Mouse (Mus musculus): ENCODE results near the gene Fgg.

The Fgg gene

DNA sequence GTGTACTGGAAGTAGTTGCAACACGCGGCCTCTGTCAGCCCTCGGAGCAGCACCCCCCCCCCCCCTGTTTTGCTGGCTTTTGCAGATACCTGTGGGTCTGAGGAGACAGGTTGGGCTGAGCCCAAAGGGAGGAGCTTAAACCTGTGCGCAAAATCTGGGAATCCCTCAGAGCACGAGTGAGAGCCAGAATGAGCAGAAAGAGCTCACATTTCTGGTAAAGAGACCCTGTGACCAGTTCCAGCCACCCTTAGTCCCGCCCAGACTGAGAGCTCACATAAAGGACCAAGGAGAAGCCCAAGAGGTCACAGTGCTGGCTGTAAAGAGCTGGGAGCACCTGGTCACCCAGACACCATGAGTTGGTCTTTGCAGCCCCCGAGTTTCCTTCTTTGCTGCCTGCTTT is at the start of gene Fgg:
Gene Fgg (plus strand): TSS at position 168 of the 400 bp plus-strand sequence.
- no peak for DNase-seq

DNA sequence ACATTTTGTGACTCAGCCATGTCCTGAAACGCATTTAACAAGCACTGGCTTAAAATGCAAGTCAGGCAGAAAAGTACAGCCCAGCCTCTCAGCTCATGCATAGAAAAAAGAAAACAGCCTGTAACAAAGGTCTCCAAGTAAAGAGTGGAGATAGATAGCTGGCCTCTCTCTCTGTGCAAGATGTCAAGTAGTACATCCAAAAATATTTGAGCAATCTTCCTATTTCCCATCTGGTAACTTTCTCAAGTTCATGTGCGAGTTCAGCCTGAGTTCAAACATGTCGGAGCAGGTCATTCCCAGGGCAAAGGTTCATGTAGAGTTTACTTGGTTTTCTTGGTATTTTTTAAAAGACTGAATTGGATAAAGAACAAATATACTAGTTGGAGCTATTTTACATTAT is 36.5 kb upstream of the Fgg start:
- no peak for DNase-seq

DNA sequence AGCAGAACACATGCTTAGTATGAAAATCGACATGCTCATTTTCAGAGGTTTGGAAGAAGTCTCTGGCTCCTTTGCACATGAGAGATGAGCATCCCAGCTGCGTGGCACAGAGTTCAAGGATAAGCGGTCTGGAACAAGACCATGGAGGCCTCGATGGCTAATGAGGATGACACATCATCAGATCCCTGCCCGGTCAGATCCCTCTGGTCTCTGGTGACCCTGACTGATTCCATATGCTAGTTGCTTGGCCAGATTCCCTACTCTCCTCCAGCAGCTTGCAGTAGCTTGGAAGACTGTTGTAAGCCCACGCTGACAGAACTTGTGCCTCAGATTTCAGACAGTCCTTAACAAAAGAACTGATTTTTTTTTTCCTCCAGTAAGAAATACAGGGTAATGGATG is 26.7 kb upstream of the Fgg start:
- no peak for DNase-seq

DNA sequence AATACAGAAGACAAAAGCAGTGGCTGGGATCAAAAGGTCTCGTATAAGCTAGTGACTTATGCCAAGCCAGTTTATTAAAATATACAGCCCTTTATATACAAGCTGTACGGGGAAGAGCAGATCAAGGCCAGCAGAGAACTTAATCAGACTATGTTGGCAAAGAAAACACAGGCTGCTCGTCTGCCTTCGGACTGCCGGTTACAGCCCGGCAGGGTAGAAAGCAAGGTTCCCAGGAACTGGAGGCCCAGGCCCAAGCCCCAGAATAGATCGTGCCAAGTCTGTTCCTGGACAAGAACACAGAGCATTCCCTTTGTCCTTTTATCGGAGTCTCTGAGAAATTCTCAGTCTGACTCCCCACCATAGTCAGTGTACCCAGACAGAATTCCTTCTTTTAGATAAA is 25.7 kb upstream of the Fgg start:
- no peak for DNase-seq

- no peak for DNase-seq
Measured at GRCm38 (mm10) chr3:82984840-82985239, 22.7 kb upstream of the Fgg start.

DNA sequence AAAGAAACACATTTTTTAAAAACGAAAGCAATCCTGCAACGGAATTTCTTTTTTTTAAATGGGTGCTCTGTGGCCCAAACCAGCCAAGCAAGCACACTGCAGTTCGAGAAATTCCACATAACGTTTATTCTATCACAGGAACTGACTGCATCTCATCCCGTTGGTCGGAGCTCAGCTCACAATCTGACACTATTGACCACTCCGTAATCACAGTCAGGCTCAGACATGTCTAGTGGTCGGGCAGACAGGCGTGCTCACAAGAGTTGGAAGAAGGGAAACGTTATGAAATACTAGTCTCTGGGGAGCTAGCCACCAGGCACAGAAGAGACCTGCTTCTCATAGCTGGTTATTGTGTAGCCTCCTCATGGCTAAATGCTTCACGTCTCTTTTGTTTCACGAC is 15.6 kb upstream of the Fgg start:
- DNase-seq = no peak

DNA sequence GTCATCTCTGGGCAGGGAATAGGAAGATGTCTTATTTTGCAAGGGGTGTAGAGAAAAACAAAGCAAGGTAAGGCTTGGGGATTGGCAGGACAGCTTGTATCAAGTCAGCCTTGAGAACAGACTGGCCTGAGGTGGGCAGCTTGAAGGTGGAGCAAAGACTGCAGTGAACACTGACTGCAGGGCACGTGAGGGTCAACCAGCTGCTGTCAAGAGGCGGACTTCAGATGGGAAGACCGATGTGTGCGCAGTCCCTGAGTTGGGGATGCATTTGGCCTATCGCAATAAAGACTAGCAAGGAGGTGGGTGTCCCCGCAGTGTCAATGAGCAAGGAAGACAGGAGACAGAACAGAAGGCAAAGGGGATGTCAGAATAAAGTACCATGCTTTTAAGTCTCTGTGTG is 14.6 kb upstream of the Fgg start:
- DNase-seq = no peak

DNA sequence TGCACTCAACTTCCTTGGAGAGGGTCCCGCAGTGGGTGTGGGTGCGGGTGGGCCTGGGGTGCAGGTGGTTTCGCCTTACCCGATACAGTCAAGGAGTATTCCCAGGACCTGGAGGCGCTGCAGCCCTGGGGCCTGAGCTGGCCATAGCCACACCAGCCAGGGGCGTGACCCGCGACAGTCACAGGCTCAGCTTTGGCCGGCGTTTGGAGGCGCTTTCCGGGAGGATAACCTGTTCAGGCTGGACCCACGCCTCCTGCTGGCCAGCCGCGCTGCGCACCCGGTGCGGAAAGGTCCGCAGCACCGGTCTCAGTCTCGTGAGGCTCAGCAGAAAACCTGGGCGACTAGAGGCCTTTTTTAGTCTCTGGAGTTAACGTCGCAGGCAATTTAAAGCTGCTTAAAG is 12.2 kb upstream of the Fgg start:
- peak; percentile 48 for DNase-seq

DNA sequence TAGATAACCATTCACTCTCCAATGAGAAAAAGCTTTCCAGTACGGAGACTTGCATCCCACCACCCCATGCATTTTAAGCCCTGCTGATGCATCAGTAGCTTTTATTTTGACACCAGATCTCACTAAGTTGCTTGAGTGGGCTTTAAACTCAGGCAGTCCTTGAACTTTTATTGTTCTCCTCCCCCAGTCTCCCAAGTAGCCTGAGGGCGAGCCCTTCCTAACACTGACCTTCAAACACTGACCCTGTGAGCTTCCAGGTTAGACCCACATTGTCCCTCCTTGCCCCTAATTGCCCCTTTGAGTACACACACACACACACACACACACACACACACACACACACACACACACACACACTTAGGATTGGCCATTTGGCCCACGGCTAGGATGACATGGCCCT is 10.9 kb upstream of the Fgg start:
- no peak for DNase-seq

GRCm38 (mm10) chr3:82998772-82999463 is 8.6 kb upstream of the Fgg start:
- DNase-seq = no peak

DNA sequence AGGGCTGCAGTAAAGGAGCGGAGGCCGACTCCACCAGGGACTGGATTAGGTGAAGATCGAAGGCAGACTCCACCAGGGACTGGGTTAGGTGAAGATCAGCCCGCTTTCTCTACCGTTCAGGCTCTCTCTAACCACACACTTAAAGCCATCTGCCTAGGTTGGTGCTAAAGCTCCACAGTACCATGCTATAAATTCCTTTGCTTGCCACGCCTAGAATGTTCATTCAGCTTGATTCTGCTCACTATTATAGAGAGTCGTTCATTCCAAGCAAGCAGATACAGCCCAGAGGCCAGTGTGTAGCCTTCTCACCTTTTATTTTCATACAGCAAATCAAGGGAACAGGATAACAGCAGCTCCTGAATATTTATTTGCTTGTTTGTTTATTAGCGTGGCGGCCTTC is 7.5 kb upstream of the Fgg start:
- no peak for DNase-seq

GRCm38 (mm10) chr3:83002191-83002590 is 5.3 kb upstream of the Fgg start:
- peak; percentile 45 for DNase-seq

GRCm38 (mm10) chr3:83003068-83003467 is 4.5 kb upstream of the Fgg start:
- DNase-seq = no peak

DNA sequence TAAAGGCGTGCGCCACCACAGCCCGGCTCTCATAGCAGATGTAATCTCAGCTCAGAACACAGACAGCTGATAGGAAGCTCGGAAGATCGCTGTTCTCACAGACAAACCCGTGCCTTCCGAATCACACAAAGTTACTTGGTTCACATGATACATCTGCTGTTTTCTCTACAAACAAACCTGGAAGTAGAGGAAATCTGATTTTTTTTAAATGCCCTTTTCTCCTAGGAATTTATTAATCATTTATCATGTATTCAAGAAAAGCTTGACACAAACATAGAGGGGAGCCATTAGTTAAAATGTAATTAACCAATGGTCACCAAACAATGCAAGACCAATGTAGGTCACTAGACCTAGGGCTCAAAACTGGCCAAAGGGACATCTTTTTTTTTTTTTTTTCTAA is 2.7 kb upstream of the Fgg start:
- no peak for DNase-seq

GRCm38 (mm10) chr3:83010291-83010690 is 2.8 kb downstream of the Fgg start:
- DNase-seq = no peak

DNA sequence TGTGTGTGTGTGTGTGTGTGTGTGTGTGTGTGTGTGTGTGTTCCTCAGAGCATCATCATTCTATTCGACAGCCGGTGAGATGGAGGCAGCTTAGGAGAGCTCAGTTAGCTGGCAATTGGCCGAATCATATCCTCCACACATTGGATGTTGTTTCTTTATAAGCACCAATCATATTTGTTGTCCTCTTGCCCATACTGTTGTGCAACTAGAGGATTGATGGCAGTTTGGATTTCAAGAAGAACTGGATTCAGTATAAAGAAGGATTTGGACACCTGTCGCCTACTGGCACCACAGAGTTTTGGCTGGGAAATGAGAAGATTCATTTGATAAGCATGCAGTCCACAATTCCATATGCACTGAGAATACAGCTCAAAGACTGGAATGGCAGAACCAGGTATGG is 3.6 kb downstream of the Fgg start:
- no peak for DNase-seq

DNA sequence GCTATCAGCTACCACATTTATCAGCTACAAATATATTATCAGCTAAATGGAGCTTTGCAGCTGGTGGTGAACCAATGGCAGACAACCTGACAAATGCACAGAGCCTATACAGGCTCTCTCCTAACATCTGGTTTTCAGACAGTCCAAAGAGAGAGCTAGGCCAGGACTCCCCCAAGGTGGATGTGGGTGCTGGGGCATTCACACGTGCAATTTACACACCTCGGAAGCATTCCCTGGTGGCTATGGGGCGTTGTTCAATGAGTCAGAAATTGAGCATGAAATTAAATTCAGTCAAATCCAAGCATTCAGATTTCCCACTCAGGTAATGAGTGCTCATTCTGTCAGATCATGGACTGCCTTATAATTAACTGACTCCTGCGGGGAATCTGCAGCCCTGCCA is 4.0 kb downstream of the Fgg start:
- no peak for DNase-seq

GRCm38 (mm10) chr3:83012636-83013035 is 5.1 kb downstream of the Fgg start:
- no peak for DNase-seq

DNA sequence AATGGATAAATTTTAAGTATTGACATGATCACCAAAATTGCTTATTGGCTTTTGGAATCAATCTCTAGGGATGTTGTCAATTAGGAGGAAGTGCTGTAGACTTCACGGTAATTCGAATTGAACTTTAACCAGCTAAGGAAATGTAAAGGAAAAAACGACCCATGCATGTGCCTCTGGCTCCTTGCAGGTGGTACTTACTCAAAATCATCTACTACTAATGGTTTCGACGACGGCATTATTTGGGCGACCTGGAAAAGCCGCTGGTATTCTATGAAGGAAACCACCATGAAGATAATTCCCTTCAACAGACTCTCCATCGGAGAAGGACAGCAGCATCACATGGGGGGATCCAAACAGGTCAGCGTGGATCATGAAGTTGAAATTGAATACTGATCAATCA is 6.4 kb downstream of the Fgg start:
- no peak for DNase-seq

DNA sequence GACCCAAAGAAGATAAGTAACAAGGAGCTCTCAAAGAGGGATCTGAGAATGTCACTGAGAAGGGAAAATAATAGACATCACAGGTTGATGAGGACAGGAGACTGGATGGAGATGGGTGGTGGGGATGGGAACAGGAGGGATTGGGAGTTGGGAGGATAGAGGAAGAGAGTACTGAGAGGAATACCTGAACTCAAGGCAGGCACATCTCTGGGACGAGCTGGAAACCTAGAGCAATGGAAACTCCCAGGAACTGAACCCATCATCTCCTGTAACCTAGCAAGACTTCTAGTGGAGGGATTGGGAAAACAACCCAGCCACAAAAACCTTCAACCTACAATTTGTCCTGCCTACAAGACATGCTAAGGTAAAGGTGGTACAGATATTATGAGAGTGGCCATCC is 8.7 kb downstream of the Fgg start:
- DNase-seq = no peak

DNA sequence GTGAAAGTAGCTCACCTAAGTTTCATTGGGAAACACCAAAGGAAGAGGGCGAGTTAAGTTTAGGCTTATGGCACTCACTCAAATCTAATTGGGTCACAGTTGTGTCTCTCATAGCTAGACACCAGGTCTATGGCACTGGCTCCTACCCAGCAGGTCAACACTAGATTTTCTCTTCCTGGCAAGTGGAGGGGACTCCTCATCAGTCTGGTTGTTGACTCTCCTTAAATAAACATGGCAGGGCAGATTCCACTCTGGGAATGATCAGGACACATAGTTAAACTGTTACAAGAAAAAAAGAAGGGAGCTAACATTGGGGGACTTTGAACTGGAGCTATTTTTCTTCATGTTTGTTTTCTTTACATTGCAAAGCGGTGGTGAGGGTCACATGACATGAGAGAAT is 12.9 kb downstream of the Fgg start:
- no peak for DNase-seq

DNA sequence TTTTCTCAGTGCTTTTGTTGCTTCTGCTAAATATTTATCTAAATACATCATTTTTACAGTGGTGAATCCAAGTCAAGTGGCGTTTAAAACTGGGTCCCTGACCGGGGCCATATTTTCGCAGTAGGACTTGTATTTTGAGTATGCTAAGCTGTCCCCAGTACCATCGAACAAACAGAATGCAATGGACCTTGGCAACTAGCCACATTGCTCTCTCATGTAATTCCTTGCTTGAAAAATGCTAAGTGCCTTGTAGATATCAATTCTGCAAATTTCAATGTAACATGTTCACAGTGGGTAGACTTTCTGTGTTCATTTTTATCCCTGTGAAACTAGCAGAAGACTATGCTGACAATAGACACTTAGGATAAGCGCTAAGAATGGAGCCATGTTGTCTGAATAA is 13.7 kb downstream of the Fgg start:
- DNase-seq = no peak

- DNase-seq = no peak
Measured at GRCm38 (mm10) chr3:83025036-83025435, 17.5 kb downstream of the Fgg start.

DNA sequence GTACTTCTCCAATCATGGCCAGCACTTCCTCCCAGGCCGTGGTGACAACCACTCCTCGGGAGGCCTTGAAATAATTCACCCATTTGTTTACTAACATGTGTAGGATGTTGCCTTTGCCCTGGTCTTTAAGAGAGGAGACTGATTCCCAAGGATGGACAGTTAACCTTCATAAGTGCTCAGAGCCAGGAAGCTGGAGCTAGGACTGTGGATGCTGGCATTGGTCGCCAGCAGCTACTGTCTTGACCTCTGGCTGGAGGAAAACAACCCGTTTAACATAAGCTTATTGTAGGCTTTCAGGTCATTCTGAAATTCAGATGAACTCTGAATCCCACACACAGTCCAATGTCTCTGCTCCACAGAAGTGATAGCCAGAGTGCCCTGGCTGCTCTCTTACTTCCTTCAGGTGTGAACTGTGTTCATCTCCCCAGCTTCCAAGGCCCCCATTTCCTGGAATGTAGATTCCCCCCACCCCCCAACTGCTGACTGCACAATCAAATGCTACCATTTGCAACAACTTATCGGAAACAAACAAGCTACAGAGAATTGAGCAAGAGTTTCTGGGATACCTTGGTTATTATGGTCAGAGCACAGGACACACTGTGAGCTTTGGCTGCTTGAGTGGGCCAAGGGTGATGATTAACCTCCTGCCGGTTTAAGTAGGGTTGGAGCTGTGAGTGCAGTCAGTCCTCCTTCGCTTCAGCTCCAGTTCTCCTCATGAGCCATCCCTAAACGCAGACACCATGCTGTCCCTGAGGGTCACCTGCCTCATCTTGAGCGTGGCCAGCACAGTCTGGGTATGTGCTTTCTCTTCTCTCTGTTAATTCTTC is 18.2 kb downstream of the Fgg start, which contains the start of gene Fga:
Gene Fga (plus strand): TSS at position 602 of the 827 bp plus-strand sequence.
- no peak for DNase-seq

Measured in right cerebral cortex, postnatal 4 days (tissue).